Mouse (Mus musculus): ENCODE results near the gene Ngfr. TPM values are rescaled to one million over a fixed set of nuclear protein-coding genes. Genes with fewer than 3 reads are reported as not detected.

Gene Ngfr
- polyA plus RNA-seq, 1 experiment from 2014 or later = 48.5 TPM

- H3K9ac ChIP-seq = peak overlapping the region; percentile 53
- H3K27me3 ChIP-seq (ENCODE audit: control insufficient read depth, insufficient read depth, low read length) = peaks cover 43% of the 10 kb centered on the region
- peak overlapping the region; percentile 71 for H3K4me2 ChIP-seq (replicated peaks)
- H3K9me3 ChIP-seq (ENCODE audit: control insufficient read depth, low read length) = no peaks in the 10 kb centered on the region
- ATAC-seq (ENCODE audit: low FRiP score) (0 out of 2 replicates have a peak, but pooled peaks have one; percentile 26), DNase-seq (ENCODE audit: low spot score) (no peak)
- H3K27ac ChIP-seq = peak overlapping the region; percentile 27
- no peaks in the 10 kb centered on the region for H3K36me3 ChIP-seq (replicated peaks; ENCODE audit: control insufficient read depth, insufficient read depth)
- H3K4me3 ChIP-seq (replicated peaks; ENCODE audit: low read length) = peak overlapping the region; percentile 42
- peaks cover 31% of the 10 kb centered on the region for H3K4me1 ChIP-seq (replicated peaks; ENCODE audit: control insufficient read depth, insufficient read depth, low read length)
- under 1% methylated on average over 27 of the region's 27 CpGs for WGBS
Measured at GRCm38 (mm10) chr11:95586751-95587422, 648 bp downstream of the Ngfr start.

GRCm38 (mm10) chr11:95586184-95586583, 1.4 kb downstream of the Ngfr start:
- peaks cover 31% of the 10 kb centered on the region for H3K4me1 ChIP-seq (replicated peaks; ENCODE audit: control insufficient read depth, insufficient read depth, low read length)
- under 1% methylated on average over 25 of the region's 25 CpGs for WGBS
- peak overlapping the region; percentile 71 for H3K4me2 ChIP-seq (replicated peaks)
- peak overlapping the region; percentile 42 for H3K4me3 ChIP-seq (replicated peaks; ENCODE audit: low read length)
- no peaks in the 10 kb centered on the region for H3K9me3 ChIP-seq (ENCODE audit: control insufficient read depth, low read length)
- DNase-seq (ENCODE audit: low spot score) (peak; percentile 91), ATAC-seq (ENCODE audit: low FRiP score) (peak; percentile 29; the same call in 1 of the 2 replicates)
- H3K27ac ChIP-seq = peak overlapping the region; percentile 27; the same call in 1 of the 2 replicates
- H3K36me3 ChIP-seq (replicated peaks; ENCODE audit: control insufficient read depth, insufficient read depth) = no peaks in the 10 kb centered on the region
- peaks cover 48% of the 10 kb centered on the region for H3K27me3 ChIP-seq (ENCODE audit: control insufficient read depth, insufficient read depth, low read length)
- peak overlapping the region; percentile 53 for H3K9ac ChIP-seq

GRCm38 (mm10) chr11:95585684-95586083, 1.9 kb downstream of the Ngfr start:
- Histone ChIP-seq H3K27ac (no peak overlapping the region), H3K27me3 (ENCODE audit: control insufficient read depth, insufficient read depth, low read length) (peaks cover 53% of the 10 kb centered on the region)

GRCm38 (mm10) chr11:95585281-95585680, 2.3 kb downstream of the Ngfr start:
- Histone ChIP-seq H3K9ac (peak overlapping the region; percentile 14; the same call in 1 of the 2 replicates), H3K27ac (no peak overlapping the region), H3K9me3 (ENCODE audit: control insufficient read depth, low read length) (no peaks in the 10 kb centered on the region), H3K4me3 (replicated peaks; ENCODE audit: low read length) (peak overlapping the region; percentile 42), H3K36me3 (replicated peaks; ENCODE audit: control insufficient read depth, insufficient read depth) (no peaks in the 10 kb centered on the region), H3K4me1 (replicated peaks; ENCODE audit: control insufficient read depth, insufficient read depth, low read length) (peaks cover 31% of the 10 kb centered on the region), H3K4me2 (replicated peaks) (peak overlapping the region; percentile 71), H3K27me3 (ENCODE audit: control insufficient read depth, insufficient read depth, low read length) (peaks cover 57% of the 10 kb centered on the region)
- WGBS = under 1% methylated on average over 24 of the region's 24 CpGs
- ATAC-seq (ENCODE audit: low FRiP score) (no peak), DNase-seq (ENCODE audit: low spot score) (peak; percentile 47)

More at GRCm38 (mm10) chr11:95585684-95586083, 1.9 kb downstream of the Ngfr start:
- Histone ChIP-seq H3K9me3 (ENCODE audit: control insufficient read depth, low read length) (no peaks in the 10 kb centered on the region), H3K36me3 (replicated peaks; ENCODE audit: control insufficient read depth, insufficient read depth) (no peaks in the 10 kb centered on the region), H3K4me3 (replicated peaks; ENCODE audit: low read length) (peak overlapping the region; percentile 42), H3K4me2 (replicated peaks) (peak overlapping the region; percentile 71), H3K9ac (peak overlapping the region; percentile 31; the same call in 1 of the 2 replicates), H3K4me1 (replicated peaks; ENCODE audit: control insufficient read depth, insufficient read depth, low read length) (peaks cover 31% of the 10 kb centered on the region)
- 2% methylated on average over 15 of the region's 15 CpGs for WGBS
- ATAC-seq (ENCODE audit: low FRiP score) (no peak), DNase-seq (ENCODE audit: low spot score) (no peak)

GRCm38 (mm10) chr11:95584651-95585050, 2.9 kb downstream of the Ngfr start:
- peak overlapping the region; percentile 14; the same call in 1 of the 2 replicates for H3K9ac ChIP-seq
- H3K27me3 ChIP-seq (ENCODE audit: control insufficient read depth, insufficient read depth, low read length) = peaks cover 63% of the 10 kb centered on the region
- ATAC-seq (ENCODE audit: low FRiP score) = no peak
- peak overlapping the region; percentile 71 for H3K4me2 ChIP-seq (replicated peaks)
- H3K4me3 ChIP-seq (replicated peaks; ENCODE audit: low read length) = peak overlapping the region; percentile 42
- WGBS = 13% methylated on average over 9 of the region's 9 CpGs
- H3K36me3 ChIP-seq (replicated peaks; ENCODE audit: control insufficient read depth, insufficient read depth) = no peaks in the 10 kb centered on the region
- peaks cover 31% of the 10 kb centered on the region for H3K4me1 ChIP-seq (replicated peaks; ENCODE audit: control insufficient read depth, insufficient read depth, low read length)
- H3K9me3 ChIP-seq (ENCODE audit: control insufficient read depth, low read length) = no peaks in the 10 kb centered on the region
- H3K27ac ChIP-seq = no peak overlapping the region
- DNase-seq (ENCODE audit: low spot score) = no peak

- Histone ChIP-seq H3K27ac (no peak overlapping the region), H3K9ac (no peak overlapping the region), H3K9me3 (ENCODE audit: control insufficient read depth, low read length) (no peaks in the 10 kb centered on the region), H3K4me1 (replicated peaks; ENCODE audit: control insufficient read depth, insufficient read depth, low read length) (peaks cover 31% of the 10 kb centered on the region), H3K36me3 (replicated peaks; ENCODE audit: control insufficient read depth, insufficient read depth) (no peaks in the 10 kb centered on the region), H3K27me3 (ENCODE audit: control insufficient read depth, insufficient read depth, low read length) (peaks cover 76% of the 10 kb centered on the region), H3K4me2 (replicated peaks) (no peak overlapping the region), H3K4me3 (replicated peaks; ENCODE audit: low read length) (no peak overlapping the region)
- DNase-seq (ENCODE audit: low spot score) (no peak), ATAC-seq (ENCODE audit: low FRiP score) (no peak)
- 43% methylated on average over 6 of the region's 6 CpGs for WGBS
Measured at GRCm38 (mm10) chr11:95583396-95583795, 4.1 kb downstream of the Ngfr start.

- 69% methylated on average over 3 of the region's 3 CpGs for WGBS
- no peak overlapping the region for H3K9ac ChIP-seq
- no peak for ATAC-seq (ENCODE audit: low FRiP score)
- no peak overlapping the region for H3K4me2 ChIP-seq (replicated peaks)
- H3K4me3 ChIP-seq (replicated peaks; ENCODE audit: low read length) = no peak overlapping the region
- H3K9me3 ChIP-seq (ENCODE audit: control insufficient read depth, low read length) = no peaks in the 10 kb centered on the region
- H3K27me3 ChIP-seq (ENCODE audit: control insufficient read depth, insufficient read depth, low read length) = peaks cover 84% of the 10 kb centered on the region
- no peak for DNase-seq (ENCODE audit: low spot score)
- H3K27ac ChIP-seq = no peak overlapping the region
- no peaks in the 10 kb centered on the region for H3K36me3 ChIP-seq (replicated peaks; ENCODE audit: control insufficient read depth, insufficient read depth)
- peaks cover 31% of the 10 kb centered on the region for H3K4me1 ChIP-seq (replicated peaks; ENCODE audit: control insufficient read depth, insufficient read depth, low read length)
Measured at GRCm38 (mm10) chr11:95582193-95582592, 5.3 kb downstream of the Ngfr start.

- Histone ChIP-seq H3K4me1 (replicated peaks; ENCODE audit: control insufficient read depth, insufficient read depth, low read length) (0 out of 2 replicates have a peak, but pooled peaks cover 7% of the 10 kb centered on the region), H3K27ac (no peak overlapping the region), H3K9me3 (ENCODE audit: control insufficient read depth, low read length) (no peaks in the 10 kb centered on the region), H3K4me3 (replicated peaks; ENCODE audit: low read length) (no peak overlapping the region), H3K27me3 (ENCODE audit: control insufficient read depth, insufficient read depth, low read length) (peaks cover 67% of the 10 kb centered on the region), H3K9ac (no peak overlapping the region), H3K4me2 (replicated peaks) (no peak overlapping the region), H3K36me3 (replicated peaks; ENCODE audit: control insufficient read depth, insufficient read depth) (no peaks in the 10 kb centered on the region)
- DNase-seq (ENCODE audit: low spot score) = no peak
- ATAC-seq (ENCODE audit: low FRiP score) = no peak
- WGBS = 37% methylated on average over 6 of the region's 6 CpGs
Measured at GRCm38 (mm10) chr11:95579455-95579854, 8.1 kb downstream of the Ngfr start.

- ATAC-seq (ENCODE audit: low FRiP score) = peak; percentile 57; the same call in 1 of the 2 replicates
- Histone ChIP-seq H3K9ac (0 out of 2 replicates have a peak overlapping the region, but pooled peaks have one; percentile 40), H3K27me3 (ENCODE audit: control insufficient read depth, insufficient read depth, low read length) (peaks cover 52% of the 10 kb centered on the region), H3K4me3 (replicated peaks; ENCODE audit: low read length) (peak overlapping the region; percentile 15), H3K36me3 (replicated peaks; ENCODE audit: control insufficient read depth, insufficient read depth) (no peaks in the 10 kb centered on the region), H3K4me2 (replicated peaks) (peak overlapping the region; percentile 41), H3K27ac (no peak overlapping the region), H3K4me1 (replicated peaks; ENCODE audit: control insufficient read depth, insufficient read depth, low read length) (0 out of 2 replicates have a peak, but pooled peaks cover 6% of the 10 kb centered on the region), H3K9me3 (ENCODE audit: control insufficient read depth, low read length) (no peaks in the 10 kb centered on the region)
- 15% methylated on average over 39 of the region's 39 CpGs for WGBS
- peak; percentile 78 for DNase-seq (ENCODE audit: low spot score)
Measured at GRCm38 (mm10) chr11:95577776-95578446, 9.6 kb downstream of the Ngfr start.
